Mouse (Mus musculus) stomach, postnatal 0 days (tissue): ENCODE data around the gene Nkx2-1.

Experiments
- CTCF ChIP-seq: IDR thresholded peaks from 2 replicates; pipeline ENCODE4 v1.5.1; 2016; ENCODE audit warnings: antibody characterized with exemption, low read depth, mild to moderate bottlenecking, moderate library complexity
- EP300 ChIP-seq: optimal IDR thresholded peaks from 2 replicates; pipeline ENCODE3; 2016; ENCODE audit warnings: antibody characterized with exemption

GRCm38 (mm10) chr12:56540591-56540990 lies 3.9 kb upstream of the Nkx2-1 start:
- TF ChIP-seq CTCF: no peak
- no peak for TF ChIP-seq EP300
